Mouse (Mus musculus) kidney, embryonic 15.5 days (tissue): ENCODE measurements around the gene Iqcf5. TPM values are rescaled to one million over a fixed set of nuclear protein-coding genes. Genes with fewer than 3 reads are reported as not detected.

ENCODE experiments used
- ATAC-seq: fragments of 200-750 bp; cut with Nextera tagmentation; replicated peaks from 2 replicates; pipeline ENCODE4 v1.8.0; 2017; ENCODE audit warnings: moderate TSS enrichment; ENCODE audit not compliant: low FRiP score
- H3K27ac ChIP-seq: fragments of 300-500 bp; sonication (generic); 2 replicates; pipeline ENCODE4 v1.5.1; 2015; ENCODE audit warnings: mild to moderate bottlenecking, inconsistent platforms
- H3K27me3 ChIP-seq: fragments of 300-500 bp; sonication (generic); 2 replicates; pipeline ENCODE4 v1.6.1; 2015; ENCODE audit warnings: inconsistent platforms
- H3K36me3 ChIP-seq: fragments of 300-500 bp; sonication (generic); 2 replicates; pipeline ENCODE4 v1.6.1; 2015; ENCODE audit warnings: inconsistent platforms
- H3K4me1 ChIP-seq: fragments of 300-500 bp; sonication (generic); 2 replicates; pipeline ENCODE4 v1.6.1; 2015; ENCODE audit warnings: inconsistent platforms
- H3K4me2 ChIP-seq: fragments of 300-500 bp; sonication (generic); 2 replicates; pipeline ENCODE4 v1.6.1; 2015; ENCODE audit warnings: moderate library complexity, mild to moderate bottlenecking, inconsistent platforms
- H3K4me3 ChIP-seq: fragments of 300-500 bp; sonication (generic); replicated peaks from 2 replicates; pipeline ENCODE4 v1.5.1; 2015; ENCODE audit warnings: mild to moderate bottlenecking, inconsistent platforms
- H3K9ac ChIP-seq: fragments of 300-500 bp; sonication (generic); 2 replicates; pipeline ENCODE4 v1.6.1; 2015; ENCODE audit warnings: mild to moderate bottlenecking, inconsistent platforms
- H3K9me3 ChIP-seq: fragments of 300-500 bp; sonication (generic); replicated peaks from 2 replicates; pipeline ENCODE4 v1.6.1; 2016; ENCODE audit warnings: inconsistent platforms
- WGBS: fragments of 180-500 bp; shearing (Covaris S2); methylation state at CpG from one replicate; pipeline ENCODE4 v1.1.7; 2015; ENCODE audit warnings: mixed read lengths; 5-methylcytosine and 5-hydroxymethylcytosine counted together
- polyA plus RNA-seq: library from polyadenylated mRNA; unstranded; fragments of >200 nt; fragmentation: Nextera tagmentation; extraction: Ambion mirVana; gene quantifications from 2 replicates; pipeline ENCODE4 v1.2.1, GENCODE M21; 2015

The Iqcf5 gene
- polyA plus RNA-seq = not detected in 2 replicates

- no peak for ATAC-seq
- no peak within 1 kb of the TSS for H3K4me3 ChIP-seq
- 90% methylated on average over 4 of the region's 4 CpGs for WGBS
These were observed at the start of gene Iqcf5 for GRCm38 (mm10) chr9:106514273-106514672. Gene Iqcf5 (plus strand): TSS chr9:106514573.

GRCm38 (mm10) chr9:106464751-106465541 is 49.4 kb upstream of the Iqcf5 start:
- H3K4me1 ChIP-seq = peaks cover 45% of the 10 kb centered on the region
- H3K9me3 ChIP-seq = no peaks in the 10 kb centered on the region
- peak overlapping the region; percentile 59 for H3K27ac ChIP-seq
- 2% methylated on average over 99 of the region's 99 CpGs for WGBS
- H3K36me3 ChIP-seq = peaks cover 40% of the 10 kb centered on the region
- H3K4me2 ChIP-seq = peak overlapping the region; percentile 98
- peak; percentile 78 for ATAC-seq
- peaks cover 6% of the 10 kb centered on the region; the same call in 1 of the 2 replicates for H3K27me3 ChIP-seq
- peak overlapping the region; percentile 59 for H3K9ac ChIP-seq
- H3K4me3 ChIP-seq = peak overlapping the region; percentile 59

More at GRCm38 (mm10) chr9:106514273-106514672, at the start of gene Iqcf5:
- Histone ChIP-seq H3K27ac (no peak within 1 kb of the TSS), H3K9ac (no peak within 1 kb of the TSS), H3K4me2 (no peak within 1 kb of the TSS), H3K9me3 (no peaks in the 10 kb centered on the region), H3K4me1 (no peaks in the 10 kb centered on the region), H3K27me3 (no peaks in the 10 kb centered on the region), H3K36me3 (no peaks in the 10 kb centered on the region)

GRCm38 (mm10) chr9:106465571-106466200 is 48.7 kb upstream of the Iqcf5 start, which contains the start of gene Gpr62:
Gene Gpr62 (minus strand): TSS chr9:106465938.
- no peak for ATAC-seq
- Histone ChIP-seq H3K4me1 (peaks cover 37% of the 10 kb centered on the region), H3K9ac (peak within 1 kb of the TSS; percentile 59), H3K4me2 (peak within 1 kb of the TSS; percentile 98), H3K27ac (peak within 1 kb of the TSS; percentile 59), H3K4me3 (peak within 1 kb of the TSS; percentile 59), H3K27me3 (peaks cover 6% of the 10 kb centered on the region; the same call in 1 of the 2 replicates), H3K36me3 (peaks cover 32% of the 10 kb centered on the region), H3K9me3 (no peaks in the 10 kb centered on the region)
- WGBS = 24% methylated on average over 26 of the region's 26 CpGs

GRCm38 (mm10) chr9:106466721-106467120 is 47.7 kb upstream of the Iqcf5 start:
- ATAC-seq = no peak
- no peak overlapping the region for H3K27ac ChIP-seq

GRCm38 (mm10) chr9:106467746-106468145 is 46.6 kb upstream of the Iqcf5 start:
- peaks cover 47% of the 10 kb centered on the region for H3K4me1 ChIP-seq
- no peaks in the 10 kb centered on the region for H3K9me3 ChIP-seq
- H3K36me3 ChIP-seq = peaks cover 14% of the 10 kb centered on the region
- H3K9ac ChIP-seq = no peak overlapping the region
- H3K4me2 ChIP-seq = no peak overlapping the region
- ATAC-seq = no peak
- H3K27me3 ChIP-seq = peaks cover 6% of the 10 kb centered on the region; the same call in 1 of the 2 replicates
- no peak overlapping the region for H3K4me3 ChIP-seq
- H3K27ac ChIP-seq = no peak overlapping the region
- 81% methylated on average over 7 of the region's 7 CpGs for WGBS

More at GRCm38 (mm10) chr9:106466721-106467120, 47.7 kb upstream of the Iqcf5 start:
- WGBS = 90% methylated on average over 6 of the region's 6 CpGs
- no peak overlapping the region for H3K9ac ChIP-seq
- peaks cover 23% of the 10 kb centered on the region for H3K36me3 ChIP-seq
- H3K27me3 ChIP-seq = peaks cover 6% of the 10 kb centered on the region; the same call in 1 of the 2 replicates
- no peaks in the 10 kb centered on the region for H3K9me3 ChIP-seq
- H3K4me3 ChIP-seq = no peak overlapping the region
- peaks cover 40% of the 10 kb centered on the region for H3K4me1 ChIP-seq
- no peak overlapping the region for H3K4me2 ChIP-seq

- no peak overlapping the region for H3K4me3 ChIP-seq
- no peak overlapping the region for H3K27ac ChIP-seq
- H3K9ac ChIP-seq = no peak overlapping the region
- no peak for ATAC-seq
- H3K36me3 ChIP-seq = no peaks in the 10 kb centered on the region
- 57% methylated on average over 6 of the region's 6 CpGs for WGBS
- peaks cover 47% of the 10 kb centered on the region for H3K4me1 ChIP-seq
- H3K9me3 ChIP-seq = no peaks in the 10 kb centered on the region
- peaks cover 6% of the 10 kb centered on the region; the same call in 1 of the 2 replicates for H3K27me3 ChIP-seq
- H3K4me2 ChIP-seq = no peak overlapping the region
These were observed 45.1 kb upstream of the Iqcf5 start for GRCm38 (mm10) chr9:106469317-106469716.

- Histone ChIP-seq H3K27me3 (peaks cover 6% of the 10 kb centered on the region; the same call in 1 of the 2 replicates), H3K9ac (no peak overlapping the region), H3K4me3 (no peak overlapping the region), H3K27ac (no peak overlapping the region), H3K36me3 (no peaks in the 10 kb centered on the region), H3K9me3 (no peaks in the 10 kb centered on the region), H3K4me1 (peaks cover 47% of the 10 kb centered on the region), H3K4me2 (no peak overlapping the region)
- whole genome bisulfite sequencing = 61% methylated on average over 9 of the region's 9 CpGs
- ATAC-seq = no peak
These were observed 44.6 kb upstream of the Iqcf5 start for GRCm38 (mm10) chr9:106469776-106470175.

GRCm38 (mm10) chr9:106470991-106471750 is 43.2 kb upstream of the Iqcf5 start:
- Histone ChIP-seq H3K4me3 (0 out of 2 replicates have a peak overlapping the region, but pooled peaks have one; percentile 14), H3K4me2 (peak overlapping the region; percentile 53), H3K9me3 (no peaks in the 10 kb centered on the region), H3K27me3 (0 out of 2 replicates have a peak, but pooled peaks cover under 1% of the 10 kb centered on the region), H3K9ac (no peak overlapping the region), H3K36me3 (no peaks in the 10 kb centered on the region), H3K27ac (no peak overlapping the region), H3K4me1 (peaks cover 48% of the 10 kb centered on the region)
- 68% methylated on average over 14 of the region's 14 CpGs for WGBS
- ATAC-seq = no peak

- Histone ChIP-seq H3K36me3 (no peaks in the 10 kb centered on the region), H3K4me3 (0 out of 2 replicates have a peak overlapping the region, but pooled peaks have one; percentile 14), H3K4me2 (peak overlapping the region; percentile 53), H3K4me1 (peaks cover 53% of the 10 kb centered on the region), H3K9ac (no peak overlapping the region; the same call in 1 of the 2 replicates), H3K9me3 (no peaks in the 10 kb centered on the region), H3K27me3 (no peaks in the 10 kb centered on the region), H3K27ac (no peak overlapping the region)
- ATAC-seq = peak; percentile 46
- WGBS = 10% methylated on average over 5 of the region's 5 CpGs
These were observed 42.5 kb upstream of the Iqcf5 start for GRCm38 (mm10) chr9:106471892-106472291.

GRCm38 (mm10) chr9:106472321-106472720 is 42.1 kb upstream of the Iqcf5 start:
- no peak overlapping the region for H3K4me2 ChIP-seq
- no peak overlapping the region for H3K9ac ChIP-seq
- no peak overlapping the region for H3K4me3 ChIP-seq

GRCm38 (mm10) chr9:106473081-106473752 is 41.2 kb upstream of the Iqcf5 start:
- no peaks in the 10 kb centered on the region for H3K36me3 ChIP-seq
- H3K4me3 ChIP-seq = no peak overlapping the region
- H3K4me1 ChIP-seq = peaks cover 62% of the 10 kb centered on the region
- no peak overlapping the region for H3K27ac ChIP-seq
- H3K9ac ChIP-seq = no peak overlapping the region
- no peaks in the 10 kb centered on the region for H3K9me3 ChIP-seq
- 89% methylated on average over 16 of the region's 16 CpGs for WGBS
- H3K27me3 ChIP-seq = no peaks in the 10 kb centered on the region
- ATAC-seq = no peak
- no peak overlapping the region for H3K4me2 ChIP-seq

More at GRCm38 (mm10) chr9:106472321-106472720, 42.1 kb upstream of the Iqcf5 start:
- no peaks in the 10 kb centered on the region for H3K9me3 ChIP-seq
- peak overlapping the region; percentile 46; the same call in 1 of the 2 replicates for H3K27ac ChIP-seq
- WGBS = 66% methylated on average over 4 of the region's 4 CpGs
- no peaks in the 10 kb centered on the region for H3K27me3 ChIP-seq
- no peak for ATAC-seq
- H3K4me1 ChIP-seq = peaks cover 53% of the 10 kb centered on the region
- H3K36me3 ChIP-seq = no peaks in the 10 kb centered on the region
